Mouse (Mus musculus) C2C12 (cell line): ENCODE results near the gene Taok2. TPM values are rescaled to one million over a fixed set of nuclear protein-coding genes. Genes with fewer than 3 reads are reported as not detected.
"Not testable (repeated sequence)": the region's sequence is repeated elsewhere in the genome, so short reads cannot be mapped to it uniquely, and the experiment has no call there.

ENCODE experiments used
- H3K27me3 ChIP-seq: one replicate; pipeline ENCODE4 v1.6.1; 2011; ENCODE audit not compliant: control insufficient read depth, insufficient read depth, insufficient read length
- H3K36me3 ChIP-seq: one replicate; pipeline ENCODE4 v1.6.1; 2011; ENCODE audit not compliant: control insufficient read depth, insufficient read depth
- H3K4me3 ChIP-seq: one replicate; pipeline ENCODE4 v1.5.1; 2011; ENCODE audit warnings: mild to moderate bottlenecking, control low read depth; ENCODE audit not compliant: poor library complexity, insufficient read depth, severe bottlenecking
- H3K79me2 ChIP-seq: one replicate; pipeline ENCODE4 v1.6.1; 2011; ENCODE audit not compliant: control insufficient read depth, insufficient read depth
- H3K79me3 ChIP-seq: one replicate; pipeline ENCODE4 v1.6.1; 2011; ENCODE audit warnings: low read depth, control low read depth
- H3ac ChIP-seq: one replicate; pipeline ENCODE3; 2011; ENCODE audit warnings: low read depth; ENCODE audit not compliant: control insufficient read depth, insufficient read length
- CEBPB ChIP-seq: IDR thresholded peaks from one replicate; pipeline ENCODE4 v1.6.1; 2011; ENCODE audit warnings: low read depth, mild to moderate bottlenecking, control low read depth, moderate library complexity
- CTCF ChIP-seq: IDR thresholded peaks from one replicate; pipeline ENCODE4 v1.5.1; 2011; ENCODE audit not compliant: control insufficient read depth, insufficient read depth, insufficient read length
- FOSL1 ChIP-seq: IDR thresholded peaks from one replicate; pipeline ENCODE4 v1.8.0; 2011; ENCODE audit warnings: mild to moderate bottlenecking, low read length; ENCODE audit not compliant: poor library complexity, insufficient read depth, severe bottlenecking
- MAX ChIP-seq: IDR thresholded peaks from one replicate; pipeline ENCODE4 v1.6.1; 2011; ENCODE audit warnings: mild to moderate bottlenecking, control low read depth
- MYOD1 ChIP-seq: IDR thresholded peaks from one replicate; pipeline ENCODE4 v1.6.1; 2011; ENCODE audit warnings: low read depth; ENCODE audit not compliant: control insufficient read depth, insufficient read length
- MYOG ChIP-seq: IDR thresholded peaks from one replicate; pipeline ENCODE4 v1.6.1; 2011; ENCODE audit not compliant: control insufficient read depth, insufficient read length; ENCODE audit errors: extremely low read depth
- USF1 ChIP-seq: IDR thresholded peaks from one replicate; pipeline ENCODE4 v1.6.1; 2011; ENCODE audit warnings: low read depth, mild to moderate bottlenecking, control low read depth, moderate library complexity
- polyA plus RNA-seq: library from polyadenylated mRNA; unstranded; fragments of >200 nt; fragmentation: generic; extraction: Trizol; gene quantifications from one replicate; pipeline ENCODE4 v1.2.1, GENCODE M21; 2012; ENCODE audit warnings: missing spikeins

Gene Taok2
- polyA plus RNA-seq, 1 experiment = 27.9 TPM

DNA sequence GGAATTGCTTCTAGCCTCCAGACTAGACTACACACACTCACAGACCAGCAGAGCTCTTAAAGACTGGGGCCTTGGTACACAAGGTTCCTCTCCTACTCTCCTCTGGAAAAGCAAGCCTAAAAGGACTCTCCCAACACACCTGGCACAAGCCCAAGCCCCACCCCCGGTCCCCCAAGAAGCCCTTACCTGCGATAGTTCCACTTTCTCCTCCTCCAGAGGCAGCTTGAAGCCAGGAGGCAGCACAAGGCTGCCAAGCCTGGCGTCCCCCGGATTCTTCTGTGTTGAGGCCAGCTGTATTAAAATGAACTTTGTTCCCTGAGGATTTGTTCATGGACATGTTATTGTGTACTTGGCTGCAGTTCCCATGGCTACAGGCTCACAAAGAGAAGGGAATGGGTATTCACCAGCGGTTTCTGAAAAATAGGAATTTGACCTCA is 38.1 kb upstream of the Taok2 start, which contains the start of gene Tmem219:
TSS of gene Tmem219 (minus strand) at position 294 of the 437 bp plus-strand sequence.
- Histone ChIP-seq H3K79me3 (no peaks in the 10 kb centered on the region), H3K27me3 (peaks cover 6% of the 10 kb centered on the region), H3K36me3 (no peaks in the 10 kb centered on the region), H3ac (no peak within 1 kb of the TSS), H3K4me3 (no peak within 1 kb of the TSS), H3K79me2 (no peaks in the 10 kb centered on the region)
- TF ChIP-seq USF1 = no peak
- no peak for TF ChIP-seq CTCF
- no peak for TF ChIP-seq FOSL1
- no peak for TF ChIP-seq MYOG
- no peak for TF ChIP-seq CEBPB
- no peak for TF ChIP-seq MYOD1
- TF ChIP-seq MAX = no peak

DNA sequence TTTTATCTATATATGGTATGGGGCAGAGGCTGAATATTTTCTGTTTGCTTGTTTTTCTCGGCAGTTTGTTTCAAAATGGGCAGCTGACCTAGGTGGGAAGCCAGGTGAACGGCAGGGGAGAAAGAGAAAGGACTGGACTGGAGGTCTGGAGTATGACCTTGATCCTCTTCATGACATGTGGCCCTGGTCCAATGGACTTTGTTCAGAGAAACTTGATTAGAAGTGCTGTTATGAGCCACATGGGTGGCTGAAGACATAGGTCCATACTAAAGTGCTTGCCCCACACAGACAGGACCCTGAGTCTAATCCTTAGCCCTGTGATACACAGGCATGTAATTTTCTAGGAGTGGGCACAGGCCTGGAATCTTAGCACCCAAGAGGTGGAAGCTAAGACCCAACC is 37.1 kb upstream of the Taok2 start:
- no peaks in the 10 kb centered on the region for H3K79me2 ChIP-seq
- H3K79me3 ChIP-seq = no peaks in the 10 kb centered on the region
- no peak overlapping the region for H3K4me3 ChIP-seq
- TF ChIP-seq FOSL1 (no peak), MAX (no peak), USF1 (no peak)
- peaks cover 6% of the 10 kb centered on the region for H3K27me3 ChIP-seq
- H3K36me3 ChIP-seq = no peaks in the 10 kb centered on the region
- H3ac ChIP-seq = no peak overlapping the region

DNA sequence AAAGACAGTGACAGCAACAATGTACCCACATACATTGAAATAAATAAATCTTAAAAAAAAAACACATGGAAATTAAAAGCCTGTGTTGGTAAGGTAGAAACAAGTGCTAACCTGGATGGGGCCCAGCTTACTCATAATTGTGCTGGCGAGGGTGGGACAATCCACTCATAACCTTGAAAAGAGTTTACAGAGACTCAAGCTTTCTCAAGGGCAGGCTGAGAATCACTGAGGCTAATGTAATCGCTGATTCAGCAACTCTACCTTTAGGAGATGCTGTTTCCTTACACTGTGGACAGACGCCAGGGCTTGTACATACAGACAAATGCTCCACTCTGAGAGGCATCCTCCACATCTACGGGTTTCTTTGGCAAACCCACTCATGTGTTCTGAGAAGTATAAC is 35.5 kb upstream of the Taok2 start:
- TF ChIP-seq USF1 (no peak), CTCF (no peak), CEBPB (no peak), FOSL1 (no peak)
- no peak overlapping the region for H3K4me3 ChIP-seq
- H3ac ChIP-seq = no peak overlapping the region
- no peaks in the 10 kb centered on the region for H3K36me3 ChIP-seq
- H3K79me2 ChIP-seq = no peaks in the 10 kb centered on the region
- H3K79me3 ChIP-seq = no peaks in the 10 kb centered on the region
- H3K27me3 ChIP-seq = peaks cover 11% of the 10 kb centered on the region

DNA sequence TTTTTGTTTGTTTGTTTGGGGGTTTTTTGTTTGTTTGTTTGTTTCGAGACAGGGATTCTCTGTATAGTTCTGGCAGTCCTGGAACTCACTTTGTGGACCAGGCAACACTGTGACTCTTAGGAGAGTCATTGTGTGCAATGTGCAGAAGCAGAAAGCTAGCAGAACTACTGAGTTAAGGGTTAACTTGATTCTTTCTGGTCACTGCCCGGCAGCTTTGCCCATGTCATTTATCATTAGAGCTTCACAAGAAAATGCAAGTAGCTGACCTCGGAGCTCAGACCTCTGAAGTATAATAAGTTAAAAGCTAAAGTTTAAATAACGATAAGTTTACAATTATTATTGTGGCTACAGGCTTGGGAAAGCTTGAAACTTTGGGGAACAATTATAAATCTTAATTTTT is 33.9 kb upstream of the Taok2 start:
- H3K4me3 ChIP-seq, H3K79me2 ChIP-seq, H3K79me3 ChIP-seq, H3ac ChIP-seq, H3K36me3 ChIP-seq: not testable (repeated sequence)
- H3K27me3 ChIP-seq = peaks cover 11% of the 10 kb centered on the region

DNA sequence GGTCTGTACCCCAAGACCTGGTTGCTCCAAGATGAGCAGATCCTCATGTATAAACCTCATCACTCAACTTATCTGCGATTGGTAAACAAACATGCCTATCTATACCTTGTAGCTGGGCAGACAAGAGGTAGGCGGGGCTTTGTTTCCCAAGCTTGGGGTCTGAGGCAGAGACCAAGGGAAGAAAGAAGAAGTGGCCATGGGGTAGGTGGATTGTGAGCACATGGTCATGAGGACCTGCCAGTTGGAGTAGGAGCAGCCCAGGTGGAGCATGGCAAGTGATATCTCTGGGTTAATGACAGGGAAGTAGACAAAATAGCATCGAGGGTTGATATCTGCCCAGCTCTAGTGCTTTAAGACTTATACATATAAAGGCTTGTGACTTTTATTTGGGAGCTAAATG is 30.3 kb upstream of the Taok2 start:
- Histone ChIP-seq H3K4me3 (no peak overlapping the region), H3K79me2 (no peaks in the 10 kb centered on the region), H3K79me3 (no peaks in the 10 kb centered on the region)

DNA sequence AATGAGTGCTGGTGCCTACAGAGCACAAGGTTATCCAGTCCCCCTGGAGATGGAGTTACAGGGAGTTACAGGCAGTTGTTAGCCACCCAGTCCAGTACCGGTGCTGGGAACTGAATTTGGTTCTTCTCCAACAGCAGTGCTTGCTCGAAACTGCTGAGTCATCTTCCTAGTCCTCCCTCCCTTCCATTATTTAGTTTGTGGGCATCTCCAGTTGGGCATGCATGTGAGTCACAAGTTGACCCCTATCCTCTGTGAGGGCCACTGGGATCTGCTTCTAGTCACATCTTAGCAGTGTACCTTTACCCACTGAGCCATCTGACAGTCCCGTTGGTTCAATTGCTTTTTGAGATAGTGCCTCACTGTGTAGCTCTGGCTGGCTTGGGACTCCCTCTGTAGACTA is 21.1 kb upstream of the Taok2 start:
- H3K79me2 ChIP-seq = no peaks in the 10 kb centered on the region
- H3K79me3 ChIP-seq = no peaks in the 10 kb centered on the region
- no peaks in the 10 kb centered on the region for H3K36me3 ChIP-seq
- no peak for TF ChIP-seq MYOG
- TF ChIP-seq USF1 = no peak
- no peak for TF ChIP-seq CEBPB
- no peak overlapping the region for H3K4me3 ChIP-seq
- H3ac ChIP-seq = no peak overlapping the region
- no peaks in the 10 kb centered on the region for H3K27me3 ChIP-seq

More for the DNA sequence above, 30.3 kb upstream of the Taok2 start:
- no peak for TF ChIP-seq CTCF
- TF ChIP-seq USF1 = no peak
- TF ChIP-seq FOSL1 = no peak
- TF ChIP-seq CEBPB = no peak
- no peak for TF ChIP-seq MAX
- no peak for TF ChIP-seq MYOD1
- TF ChIP-seq MYOG = no peak
- H3K36me3 ChIP-seq = no peaks in the 10 kb centered on the region
- H3ac ChIP-seq = no peak overlapping the region
- H3K27me3 ChIP-seq = peaks cover 18% of the 10 kb centered on the region

DNA sequence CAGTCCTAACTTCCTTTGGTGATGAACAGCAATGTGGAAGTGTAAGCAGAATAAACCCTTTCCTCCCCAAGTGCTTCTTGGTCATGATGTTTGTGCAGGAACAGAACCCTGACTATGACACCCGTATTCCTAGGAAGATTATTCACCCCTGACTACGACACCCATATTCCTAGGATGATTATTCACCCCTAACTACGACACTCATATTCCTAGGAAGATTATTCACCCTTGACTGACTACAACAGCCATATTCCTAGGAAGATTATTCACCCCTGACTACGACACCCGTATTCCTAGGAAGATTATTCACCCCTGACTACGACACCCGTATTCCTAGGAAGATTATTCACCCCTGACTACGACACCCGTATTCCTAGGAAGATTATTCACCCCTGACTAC is 15.3 kb upstream of the Taok2 start:
- H3K27me3 ChIP-seq, H3K36me3 ChIP-seq, H3ac ChIP-seq, H3K79me3 ChIP-seq, H3K4me3 ChIP-seq, H3K79me2 ChIP-seq: not testable (repeated sequence)
